Mouse (Mus musculus) adrenal gland, postnatal 4 days (tissue): Measurements from ENCODE around the gene Gm20388. TPM values are rescaled to one million over a fixed set of nuclear protein-coding genes. Genes with fewer than 3 reads are reported as not detected.

Experiments
- DNase-seq, 2 experiments: peaks; one replicate each; pipeline ENCODE4 v3.0.0; 2021 to 2022; ENCODE audit warnings: low spot score in 2 of 2, mixed read lengths in 2 of 2
- total RNA-seq, 2 experiments: library from RNA; stranded (reverse); gene quantifications; 2 replicates each; pipeline ENCODE4 v1.2.3; 2021

The Gm20388 gene
- total RNA-seq, 2 experiments from 2014 or later: 8.8 TPM; not detected in 1

GRCm38 (mm10) chr8:122727412-122727811 is 2816.8 kb downstream of the Gm20388 start:
- DNase-seq: no peak

- no peak for DNase-seq
Measured at GRCm38 (mm10) chr8:122728630-122729029, 2818.0 kb downstream of the Gm20388 start.

- DNase-seq: no peak
Measured at GRCm38 (mm10) chr8:122735110-122735509, 2824.5 kb downstream of the Gm20388 start.

GRCm38 (mm10) chr8:122735542-122736473 is 2825.2 kb downstream of the Gm20388 start:
- no peak for DNase-seq

GRCm38 (mm10) chr8:122736623-122737022 is 2826.0 kb downstream of the Gm20388 start:
- no peak for DNase-seq

- DNase-seq: no peak
Measured at GRCm38 (mm10) chr8:122737071-122737470, 2826.4 kb downstream of the Gm20388 start.

GRCm38 (mm10) chr8:122737886-122738285 is 2827.2 kb downstream of the Gm20388 start:
- no peak for DNase-seq

- no peak for DNase-seq
Measured at GRCm38 (mm10) chr8:122739102-122739725, 2828.6 kb downstream of the Gm20388 start.

- DNase-seq: no peak
Measured at GRCm38 (mm10) chr8:122742471-122742870, 2831.8 kb downstream of the Gm20388 start.

GRCm38 (mm10) chr8:122745022-122745749 is 2834.5 kb downstream of the Gm20388 start:
- no peak for DNase-seq

- no peak for DNase-seq
Measured at GRCm38 (mm10) chr8:122745750-122746275, 2835.2 kb downstream of the Gm20388 start.

- no peak for DNase-seq
Measured at GRCm38 (mm10) chr8:122746439-122746838, 2835.8 kb downstream of the Gm20388 start.

GRCm38 (mm10) chr8:122747825-122748224 is 2837.2 kb downstream of the Gm20388 start:
- no peak for DNase-seq

- no peak for DNase-seq
Measured at GRCm38 (mm10) chr8:122749333-122749958, 2838.8 kb downstream of the Gm20388 start.

- no peak for DNase-seq
Measured at GRCm38 (mm10) chr8:122751342-122751741, 2840.7 kb downstream of the Gm20388 start.

- no peak for DNase-seq
Measured at GRCm38 (mm10) chr8:122752111-122752721, 2841.6 kb downstream of the Gm20388 start.

- no peak for DNase-seq
Measured at GRCm38 (mm10) chr8:122758597-122758996, 2848.0 kb downstream of the Gm20388 start.

- no peak for DNase-seq
Measured at GRCm38 (mm10) chr8:122760116-122760515, 2849.5 kb downstream of the Gm20388 start.

GRCm38 (mm10) chr8:122761109-122761508 is 2850.5 kb downstream of the Gm20388 start:
- DNase-seq: no peak

GRCm38 (mm10) chr8:122762731-122763266 is 2852.2 kb downstream of the Gm20388 start:
- no peak for DNase-seq
